Mouse (Mus musculus) gastrocnemius, postnatal 10 days (tissue): Measurements from ENCODE around the gene C1qbp. TPM values are rescaled to one million over a fixed set of nuclear protein-coding genes. Genes with fewer than 3 reads are reported as not detected.

Experiments
- DNase-seq: peaks from one replicate; pipeline ENCODE4 v3.0.0; 2021; ENCODE audit warnings: mixed read lengths
- long read RNA-seq, 2 experiments: library from polyadenylated mRNA; stranded (forward); transcript quantifications; one replicate each; pipeline ENCODE4 v2.0.0; 2021
- total RNA-seq, 2 experiments: library from RNA; stranded (reverse); gene quantifications; 2 replicates each; pipeline ENCODE4 v1.2.3; 2021

C1qbp gene
- total RNA-seq = 100 to 1,000 TPM; 158 to 183 TPM
- long read RNA-seq, experiment 1, transcript C1qbp-201 (6 exons, 1,175 nt) = major isoform, 152 of 158 reads
- long read RNA-seq, experiment 1, partial matches to known transcripts = 3 of 158 reads
- long read RNA-seq, experiment 1, other reads (novel, unspliced or antisense) = 3 of 158 reads
- long read RNA-seq, experiment 2, transcript C1qbp-201 (6 exons, 1,175 nt) = major isoform, 174 of 179 reads
- long read RNA-seq, experiment 2, partial matches to known transcripts = 1 of 179 reads
- long read RNA-seq, experiment 2, other reads (novel, unspliced or antisense) = 4 of 179 reads

DNA sequence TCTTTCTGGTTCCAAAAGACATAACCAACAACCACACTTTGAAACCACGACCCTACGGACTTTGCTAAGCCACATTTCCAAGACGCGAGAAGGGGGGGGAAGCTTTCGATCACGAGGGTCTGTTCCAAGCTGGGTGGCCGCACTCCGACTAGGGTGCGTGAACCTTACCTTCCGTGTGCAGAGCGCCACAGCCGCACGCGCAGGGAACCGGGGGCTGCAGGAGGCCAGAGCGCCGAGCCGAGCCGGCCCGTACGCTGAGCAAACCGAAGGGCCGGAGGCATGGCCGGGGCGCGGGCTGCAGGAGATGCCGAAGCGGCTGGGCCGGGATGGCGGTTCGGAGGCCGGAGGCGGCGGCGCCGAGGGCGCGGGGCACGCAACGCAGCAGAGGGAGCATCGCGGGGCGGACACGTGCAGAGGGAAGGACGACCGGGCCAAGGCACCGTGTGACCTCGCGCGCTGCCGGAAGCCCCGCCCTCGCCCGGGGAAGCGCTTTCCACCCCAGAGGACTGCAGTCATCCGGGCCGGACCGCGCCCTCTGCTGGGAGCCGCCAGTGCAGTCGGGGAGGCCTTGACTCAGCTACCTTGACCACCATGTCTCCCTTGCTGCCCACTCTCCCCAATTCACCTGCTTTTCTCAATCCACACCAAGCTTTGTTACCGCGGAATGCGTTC lies at the start of gene C1qbp:
Gene C1qbp (minus strand): TSS at position 470 of the 672 bp plus-strand sequence.
- DNase-seq = peak; percentile 99

DNA sequence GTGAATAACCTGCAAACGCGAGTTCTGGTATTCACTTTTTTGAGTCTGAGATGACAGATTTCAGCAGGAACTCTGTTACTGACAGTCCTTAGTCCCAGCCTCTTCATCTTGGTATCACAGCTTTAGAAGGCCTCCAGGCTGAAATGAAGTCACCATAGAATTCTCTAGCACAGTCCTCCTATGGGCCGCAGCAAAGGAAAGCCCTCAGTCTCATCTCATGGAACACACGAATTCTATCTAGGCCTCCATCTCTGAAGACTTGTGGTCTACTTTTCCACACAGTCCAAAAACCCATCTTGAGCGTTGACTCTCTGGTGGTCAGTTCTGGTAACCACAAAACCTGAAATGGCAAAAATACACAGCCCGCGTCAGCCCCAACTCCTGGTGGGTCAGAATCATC lies 49.2 kb upstream of the C1qbp start:
- no peak for DNase-seq

DNA sequence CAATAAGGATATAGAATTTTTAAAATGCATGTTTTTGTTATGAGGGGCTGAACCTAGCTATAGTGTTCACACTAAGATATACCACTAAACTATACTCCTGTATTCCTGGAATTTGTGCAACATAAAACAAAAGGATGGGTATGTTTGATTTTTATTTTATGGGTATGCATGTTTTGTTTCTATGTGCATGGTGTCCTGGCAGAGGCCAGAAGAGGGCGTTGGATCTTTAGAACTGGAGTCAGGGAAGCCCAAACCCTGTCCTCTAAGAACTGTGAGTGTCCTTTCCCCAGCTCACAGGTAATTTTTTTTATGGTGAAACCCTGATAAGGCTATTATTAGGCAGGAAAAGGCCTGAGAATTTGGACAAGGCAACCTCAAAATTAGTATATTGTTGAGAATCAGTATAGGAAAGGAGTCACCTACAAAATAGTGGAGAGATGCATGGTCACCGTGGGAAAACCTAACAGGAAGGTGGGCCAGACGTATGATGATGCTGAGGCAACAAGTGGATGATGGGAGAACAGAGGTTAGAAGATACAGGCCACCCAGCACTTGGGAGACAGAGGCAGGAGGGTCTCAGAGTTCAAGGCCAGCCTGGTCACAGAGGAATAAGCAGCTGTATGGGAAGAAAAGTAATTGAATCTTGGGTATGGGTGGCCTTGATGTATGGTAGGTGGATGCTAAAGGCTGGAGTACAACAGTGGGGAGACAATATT lies 46.7 kb upstream of the C1qbp start:
- DNase-seq = no peak

DNA sequence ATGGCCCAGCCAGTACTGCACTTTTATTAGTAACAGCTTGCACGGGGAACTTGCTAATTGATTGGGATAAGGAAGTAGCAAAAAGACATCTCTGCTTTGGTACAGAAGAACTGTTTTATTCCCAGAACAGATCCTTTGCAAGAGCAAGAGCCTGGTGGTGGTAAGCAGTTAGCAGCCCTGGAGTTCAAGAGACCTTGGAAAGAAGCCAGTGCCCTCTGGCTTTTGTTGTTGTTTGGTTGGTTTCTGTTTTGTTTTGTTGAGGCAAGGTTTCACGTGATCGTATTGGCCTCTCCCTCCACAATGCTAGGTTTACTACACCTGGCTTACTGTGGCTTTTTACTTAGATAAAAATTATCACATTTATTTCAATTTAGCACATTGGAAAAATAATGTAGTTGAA lies 45.5 kb upstream of the C1qbp start:
- DNase-seq = no peak

DNA sequence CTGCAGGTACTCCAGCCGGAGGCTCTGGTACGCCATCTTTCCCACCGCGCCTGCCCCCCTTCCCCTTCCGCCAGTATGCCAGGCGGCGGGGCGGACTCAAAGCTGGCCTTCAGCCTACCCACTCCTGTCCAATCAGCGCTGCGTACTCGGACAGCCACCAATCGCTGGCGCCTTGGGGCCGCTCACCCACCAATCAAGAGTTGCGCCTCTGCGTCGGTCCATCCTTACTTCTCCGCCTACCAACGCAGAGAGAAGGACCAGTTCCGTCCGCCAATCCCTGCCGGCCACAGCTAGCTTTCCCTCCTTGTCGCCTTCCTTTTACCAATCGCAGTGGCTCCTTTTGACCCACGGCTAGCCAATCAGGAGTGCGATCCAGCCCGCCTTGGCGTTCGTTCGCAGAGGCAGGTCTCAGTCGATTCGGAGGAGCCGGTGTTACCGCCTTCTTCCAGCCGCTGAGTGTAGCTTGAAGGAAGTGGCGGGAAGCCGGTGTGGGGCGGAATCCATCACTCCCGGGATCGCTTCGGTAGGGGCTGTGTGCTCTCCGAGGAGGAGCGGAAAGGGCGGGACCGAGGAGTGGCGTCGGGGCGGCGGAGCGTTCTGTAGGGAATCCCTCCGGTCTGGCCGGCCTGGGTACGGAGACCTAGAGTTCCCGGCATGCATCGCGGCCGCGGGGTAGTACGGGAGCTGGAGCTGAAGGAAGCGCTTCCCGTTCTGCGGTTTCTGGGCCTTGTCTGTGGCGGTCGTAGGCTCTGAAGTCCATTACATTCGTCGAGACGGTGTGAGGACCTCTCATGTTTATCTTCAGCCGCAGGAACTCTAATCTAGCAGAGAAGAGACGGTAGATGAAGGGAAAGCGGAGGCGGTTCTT lies 36.6 kb upstream of the C1qbp start, which contains the start of the genes Mis12 and Derl2:
Gene Mis12 (plus strand): TSS at position 411 of the 868 bp plus-strand sequence.
Gene Derl2 (minus strand): TSS at position 641 of the 868 bp plus-strand sequence.
- DNase-seq = peak; percentile 94

DNA sequence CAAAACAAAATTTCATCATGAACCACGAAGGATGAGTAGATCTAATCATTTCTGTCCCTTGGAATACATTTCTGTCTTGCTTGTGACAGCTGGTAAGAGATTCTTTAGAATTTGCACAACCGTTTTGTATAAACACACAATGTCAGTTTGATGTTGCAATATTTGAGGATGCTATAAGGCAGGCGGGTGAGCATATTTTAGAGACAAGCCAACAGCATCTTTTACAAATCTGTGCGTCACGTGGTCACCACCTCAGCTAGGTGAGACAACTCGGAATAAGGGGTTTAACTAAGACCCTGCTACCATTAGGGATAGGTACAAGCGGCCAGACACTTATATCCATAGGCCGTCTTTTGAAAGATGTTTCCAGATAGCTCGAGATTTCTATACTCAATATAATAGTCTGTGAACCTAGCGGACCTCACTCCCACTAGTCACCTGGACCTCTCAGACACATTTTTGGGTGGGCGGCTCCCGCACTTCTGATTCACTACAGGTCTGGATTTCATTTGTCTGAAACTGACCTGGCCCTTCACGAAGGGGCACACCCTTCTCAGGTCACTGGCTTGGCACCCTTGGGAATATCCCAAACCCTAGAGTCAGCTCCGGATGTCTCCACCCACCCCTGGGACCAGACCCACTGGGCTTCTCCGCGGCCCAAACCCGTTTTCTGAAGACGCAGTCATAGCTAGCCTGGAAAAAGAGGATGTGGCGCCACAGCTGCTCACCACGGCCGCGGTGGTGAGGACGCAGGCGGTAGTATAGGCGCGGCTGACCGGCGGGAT lies 35.8 kb upstream of the C1qbp start:
- no peak for DNase-seq

DNA sequence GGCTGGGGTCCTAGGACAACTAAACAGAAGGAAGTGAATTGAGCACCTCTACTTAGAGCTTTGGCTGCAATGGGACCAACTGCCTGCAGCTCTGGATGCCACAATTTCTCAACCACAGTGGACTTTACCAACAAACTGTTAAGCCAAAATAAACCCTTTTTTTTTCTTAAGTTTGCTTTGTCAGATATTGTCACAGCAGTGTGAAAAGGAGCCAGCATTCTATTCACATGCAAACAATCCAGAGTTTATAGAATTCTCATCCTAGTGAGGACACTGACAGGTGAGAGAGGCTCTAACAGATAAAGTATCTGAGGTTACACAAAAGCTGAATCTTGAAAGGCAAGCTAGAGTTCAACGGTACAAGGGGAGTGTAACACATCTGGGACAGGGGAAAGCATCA lies 34.2 kb upstream of the C1qbp start:
- no peak for DNase-seq

DNA sequence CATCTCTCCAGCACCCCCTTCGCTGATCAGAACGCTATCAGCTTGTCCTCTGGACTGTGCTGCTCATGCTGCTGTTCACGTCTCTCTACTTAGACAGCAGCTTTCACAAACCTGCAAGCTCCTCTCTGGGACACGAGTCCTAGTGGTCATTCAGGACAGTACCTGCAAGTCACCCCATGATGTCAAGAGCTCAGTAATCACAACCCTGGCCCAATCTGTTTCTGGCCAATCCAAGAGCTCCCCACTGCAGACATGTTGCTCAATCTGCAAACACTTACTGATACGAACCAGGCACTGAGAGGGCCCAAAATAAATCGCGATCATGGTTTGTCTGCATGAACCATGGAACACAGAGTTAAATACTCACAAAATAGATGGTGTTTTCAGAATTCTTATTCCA lies 29.9 kb upstream of the C1qbp start:
- DNase-seq = no peak

DNA sequence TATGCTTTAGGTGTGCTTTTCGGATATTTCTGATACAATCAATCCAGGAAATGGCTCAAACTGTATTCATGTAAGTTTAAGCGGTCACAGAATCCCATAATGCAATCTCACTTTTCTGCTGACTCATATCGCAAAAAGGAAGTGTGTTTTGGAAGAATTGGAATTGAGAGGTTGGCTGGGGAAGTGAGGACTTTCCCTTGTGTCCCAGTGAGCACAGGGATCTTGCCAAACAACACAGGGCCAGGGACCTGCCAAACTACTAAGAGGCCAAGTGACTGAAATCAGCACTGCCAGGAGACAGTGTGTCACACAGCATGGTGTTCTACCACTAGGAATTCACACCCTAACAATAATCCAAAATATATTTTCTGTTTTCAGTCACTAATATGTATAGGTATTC lies 25.5 kb upstream of the C1qbp start:
- DNase-seq = no peak

DNA sequence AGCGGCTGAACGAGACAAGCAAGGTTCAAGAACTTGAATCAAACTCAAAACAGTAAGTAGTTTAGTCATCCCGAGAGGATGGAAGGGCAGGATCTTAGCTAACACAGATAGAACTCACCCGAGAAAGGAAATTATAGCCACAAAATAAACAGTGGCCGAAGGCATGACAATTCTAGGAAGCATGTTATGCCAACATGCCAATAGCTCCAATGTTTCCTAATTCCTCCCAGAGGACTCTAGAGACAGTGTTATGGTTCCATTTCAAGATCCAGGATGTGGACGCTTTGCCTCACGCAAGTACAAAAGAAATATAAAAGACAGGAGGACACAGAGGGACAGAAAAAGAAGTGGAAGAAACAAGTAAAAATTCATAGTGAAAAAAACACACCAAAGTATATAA lies 25.0 kb upstream of the C1qbp start:
- DNase-seq = no peak

DNA sequence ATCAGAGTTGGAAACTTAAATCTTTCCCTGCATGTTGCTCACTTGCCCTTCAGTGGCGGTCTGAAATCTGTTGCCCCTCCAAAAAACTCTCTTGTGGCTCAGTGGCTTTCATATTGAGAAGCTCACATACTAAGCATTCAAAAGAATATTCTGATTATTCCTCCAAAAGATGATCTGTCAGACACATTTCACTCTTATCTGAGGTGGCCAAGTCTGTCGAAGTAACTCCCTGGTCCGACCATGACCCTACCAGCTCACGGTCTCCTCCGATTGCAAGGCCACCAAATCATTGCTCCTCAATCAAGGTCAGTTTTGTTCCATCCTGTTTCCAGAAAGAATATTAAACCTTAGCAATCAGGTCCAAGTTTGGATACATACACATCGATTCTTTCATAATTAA lies 24.2 kb upstream of the C1qbp start:
- no peak for DNase-seq

DNA sequence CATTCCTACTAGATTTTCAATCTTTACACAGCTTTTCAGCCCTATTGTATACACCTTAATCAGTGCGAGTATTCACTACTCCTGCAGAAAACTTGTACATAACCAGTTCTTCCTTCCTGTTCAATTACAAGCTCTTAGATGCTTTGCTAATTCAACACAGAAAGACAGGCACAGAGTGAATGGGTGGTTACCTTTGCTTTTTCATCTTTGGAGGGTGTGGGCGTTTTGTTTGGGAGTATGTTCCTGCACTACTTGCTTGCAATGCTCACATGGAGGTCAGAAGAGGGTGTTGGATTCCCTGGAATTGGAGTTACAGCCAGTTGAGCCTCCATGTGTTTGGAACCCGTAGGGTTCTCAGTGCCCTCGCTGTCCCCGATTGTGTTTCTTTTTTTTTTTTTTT lies 22.2 kb upstream of the C1qbp start:
- no peak for DNase-seq

DNA sequence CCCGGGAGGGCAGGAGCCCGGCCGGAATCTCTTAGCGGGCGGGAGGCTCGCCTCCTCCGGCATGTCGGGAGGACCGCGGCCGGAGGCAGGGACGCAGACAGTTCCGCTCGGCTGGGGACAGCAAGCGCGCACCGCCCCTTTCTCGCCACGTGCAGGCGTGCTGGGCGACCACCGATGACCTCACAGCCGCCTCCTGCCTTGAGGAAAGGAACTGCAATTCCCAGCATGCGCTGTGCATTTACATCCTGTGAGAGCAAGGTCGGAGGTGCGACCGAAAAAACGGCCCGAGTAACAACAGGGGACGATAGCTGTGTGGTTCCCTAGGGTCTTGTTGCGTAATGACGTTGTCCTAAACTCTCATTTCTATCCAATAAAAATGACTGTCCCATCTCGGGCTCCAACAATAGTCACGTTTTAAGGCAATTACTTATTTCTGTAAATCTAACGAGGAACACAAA lies 21.5 kb upstream of the C1qbp start, which contains the start of gene Dhx33:
Gene Dhx33 (minus strand): TSS at position 122 of the 458 bp plus-strand sequence.
- DNase-seq = peak; percentile 91

DNA sequence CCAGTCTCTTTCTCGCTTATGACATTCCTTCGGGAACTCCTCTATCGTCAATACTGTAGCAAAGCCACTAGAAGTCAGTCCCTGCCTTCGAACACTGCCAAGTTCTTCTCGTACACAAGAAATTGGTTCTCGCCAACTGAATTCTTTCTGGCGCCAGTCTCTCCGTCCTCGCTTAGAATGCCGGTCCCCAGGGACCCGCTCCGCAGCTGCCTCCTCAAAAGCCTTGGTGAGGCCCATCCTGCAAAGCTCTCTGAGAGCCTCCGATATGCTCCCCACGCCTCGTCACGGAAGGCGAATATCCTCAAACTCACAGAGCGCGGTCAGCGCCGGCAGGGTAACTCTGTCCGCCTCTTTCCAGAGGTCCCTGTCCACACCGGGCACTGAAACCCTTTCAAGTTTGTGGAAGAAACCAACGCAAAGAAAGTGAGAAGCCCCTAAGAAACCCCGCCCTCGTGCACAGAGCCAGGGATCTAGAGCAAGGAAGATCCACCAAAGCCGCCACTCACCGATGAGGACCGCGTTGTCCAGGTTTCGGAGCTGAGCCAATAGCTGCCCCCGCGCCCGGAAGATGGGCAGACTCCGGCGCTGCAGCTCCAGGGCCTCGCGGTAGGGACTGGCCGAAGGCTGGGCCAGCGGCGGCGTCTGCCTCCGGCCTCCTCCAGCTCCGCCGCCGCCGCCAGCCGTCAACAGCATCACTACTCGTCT lies 20.9 kb upstream of the C1qbp start:
- DNase-seq = peak; percentile 35

DNA sequence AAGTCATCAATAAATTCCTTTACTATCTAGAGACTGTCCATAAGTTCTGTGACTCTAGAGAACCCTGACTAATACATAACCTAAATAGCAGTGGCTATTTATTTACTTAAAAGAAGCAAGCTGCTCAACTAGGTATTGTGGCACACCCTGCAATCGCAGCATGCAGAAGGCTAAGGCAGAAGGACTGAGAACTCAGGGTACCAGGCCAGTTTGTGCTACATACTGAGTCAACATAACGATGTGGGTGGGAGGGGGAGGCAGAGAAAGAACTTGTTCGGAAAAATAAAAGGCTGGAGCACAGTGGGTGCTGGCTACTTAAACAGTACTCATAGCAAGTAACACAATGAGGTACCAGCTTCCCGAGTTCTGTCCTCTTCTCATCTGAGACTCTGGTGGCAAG lies 18.3 kb upstream of the C1qbp start:
- no peak for DNase-seq

DNA sequence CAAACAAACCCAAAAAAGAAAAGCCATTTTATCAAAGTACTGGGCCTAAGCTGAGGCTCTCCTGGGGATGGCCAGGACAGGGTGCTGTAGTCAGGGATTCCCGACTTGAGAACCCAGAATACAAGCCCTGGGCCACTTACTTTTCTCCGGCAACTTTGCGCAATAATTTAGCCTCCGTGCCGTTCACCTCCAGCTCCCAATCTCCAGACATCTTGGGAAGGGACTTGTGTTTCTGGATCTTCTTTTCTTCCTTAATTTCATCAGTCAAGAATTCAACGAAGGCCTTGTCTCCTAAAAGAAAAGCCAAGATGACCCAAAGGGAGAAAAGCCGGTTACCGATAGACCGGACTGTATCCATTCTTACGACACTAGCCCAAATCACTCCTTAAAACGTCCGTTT lies 796 bp downstream of the C1qbp start:
- DNase-seq = no peak

DNA sequence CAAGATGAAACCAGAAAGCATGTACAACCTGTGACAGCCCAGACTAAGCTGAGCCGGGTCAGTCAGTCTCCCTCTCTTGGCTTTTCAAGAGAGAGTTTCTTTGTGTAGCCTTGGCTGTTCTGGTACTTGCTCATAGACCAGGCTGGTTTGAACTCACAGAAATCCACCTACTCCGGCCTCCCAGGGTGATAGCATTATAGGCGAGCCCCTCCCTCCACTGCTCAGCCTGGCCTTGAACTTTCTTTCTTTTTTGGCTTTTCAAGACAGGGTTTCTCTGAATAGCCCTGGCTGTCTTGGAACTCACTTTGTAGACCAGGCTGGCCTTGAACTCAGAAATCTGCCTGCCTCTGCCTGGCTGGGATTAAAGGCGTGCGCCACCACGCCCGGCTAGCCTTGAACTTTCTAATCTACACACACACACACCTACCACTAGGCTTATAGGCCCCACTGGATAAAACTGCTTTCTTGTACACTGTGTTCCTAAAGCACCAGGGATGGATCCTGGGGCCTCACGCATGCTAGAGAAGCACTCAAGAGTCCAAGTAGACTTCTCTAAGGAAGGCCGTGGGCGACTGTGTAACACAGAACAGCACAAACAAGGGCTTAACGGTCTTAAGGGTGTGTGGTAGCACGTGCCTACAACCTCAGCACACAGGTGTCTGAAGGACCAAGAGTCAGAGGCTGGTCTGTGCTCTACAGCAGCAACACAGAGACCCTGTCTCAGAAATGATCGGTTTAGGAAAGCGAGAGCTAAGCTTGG lies 1.9 kb downstream of the C1qbp start:
- no peak for DNase-seq

DNA sequence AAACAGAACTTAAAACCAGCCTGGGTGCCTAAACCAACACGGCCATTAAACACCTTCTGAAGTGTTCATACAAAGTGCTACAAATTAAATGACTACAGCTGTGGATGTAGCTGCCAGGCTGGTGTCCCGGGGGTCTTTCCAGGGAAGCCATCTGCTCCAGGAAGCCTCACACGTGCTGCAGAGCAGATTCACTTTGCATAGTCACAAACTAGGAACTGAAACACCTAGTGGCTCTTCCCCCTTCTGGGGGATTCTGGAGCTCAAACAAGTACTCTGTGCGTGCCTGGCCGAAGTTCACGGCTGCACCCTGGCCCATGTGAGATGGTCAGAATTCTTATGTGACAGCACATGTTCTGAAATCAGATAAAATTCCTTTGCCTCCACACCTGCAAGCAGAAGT lies 2.6 kb downstream of the C1qbp start:
- no peak for DNase-seq

DNA sequence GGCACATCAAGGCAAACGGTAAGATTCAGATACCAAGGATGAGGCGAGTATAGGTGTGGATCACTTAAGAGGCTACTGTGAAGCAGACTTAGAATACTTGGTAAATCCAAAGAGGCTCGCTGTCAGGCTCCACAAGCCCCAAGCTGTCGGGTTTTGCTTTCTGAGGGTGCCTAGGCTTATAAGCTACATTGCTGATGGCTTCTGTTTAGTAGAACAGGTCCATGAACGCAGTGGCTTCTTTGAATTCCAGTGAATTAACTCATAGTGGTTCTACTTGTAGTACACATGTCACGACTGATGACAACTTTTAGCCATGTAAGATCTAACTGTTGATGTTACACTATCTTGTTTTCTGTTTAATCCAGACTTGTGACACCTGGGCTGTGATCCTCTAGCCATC lies 5.5 kb downstream of the C1qbp start:
- DNase-seq = no peak

DNA sequence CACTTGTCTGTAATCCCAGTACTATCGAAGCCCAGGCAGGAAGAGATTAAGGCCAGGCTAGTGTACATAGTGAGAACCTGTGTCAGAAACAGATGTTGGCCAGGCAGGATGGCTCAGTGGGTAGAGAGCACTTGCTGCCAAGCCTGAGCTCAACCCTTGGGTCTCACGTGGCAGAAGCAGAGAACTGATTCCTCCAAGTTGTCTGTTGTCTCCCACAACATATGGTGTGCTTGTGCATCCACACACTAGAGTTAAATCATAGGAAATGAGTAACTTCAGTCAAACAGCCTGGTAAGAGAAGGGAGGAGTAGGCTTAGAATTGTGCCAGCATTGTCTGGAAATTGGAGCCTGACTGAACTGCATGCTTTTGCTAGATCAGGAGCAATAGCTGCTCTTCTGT lies 7.6 kb downstream of the C1qbp start:
- no peak for DNase-seq
